ENCODE assay signal across 17 mouse cellular contexts in genomic region chr5:43845646-43846045, GRCm38 (mm10). TPM values are rescaled to one million over a fixed set of nuclear protein-coding genes. Genes with fewer than 3 reads are reported as not detected.
DNase-seq lines count a peak whose midpoint lies in the region; ATAC-seq lines count a peak whose summit lies in the region.
"Had no signal": no experiment of that assay in that cellular context is flagged by ENCODE, and none has a peak within 500 bp of the region (broad histone marks: within the 10 kb centered on the region; RNA-seq: fewer than 3 reads in every experiment).

No protein-coding gene starts in this region.

- H3K27ac ChIP-seq in embryonic facial prominence, embryonic 14.5 days (replicated peaks; ENCODE audit: low read depth, low read length), result no peak overlapping the region
- H3K27ac ChIP-seq in embryonic facial prominence, embryonic 10.5 days (replicated peaks), result no peak overlapping the region
- H3K27ac ChIP-seq in embryonic facial prominence, embryonic 15.5 days (replicated peaks), result no peak overlapping the region
- no peak overlapping the region for H3K27ac ChIP-seq in hindbrain, embryonic 13.5 days
- H3K27ac ChIP-seq: forebrain, embryonic 12.5 days; heart, embryonic 13.5 days had no signal

- WGBS in embryonic facial prominence, embryonic 14.5 days, result 38% methylated on average over 1 of the region's 1 CpGs
- 66% methylated on average over 1 of the region's 1 CpGs for WGBS in embryonic facial prominence, embryonic 10.5 days
- 47% methylated on average over 1 of the region's 1 CpGs for WGBS in embryonic facial prominence, embryonic 15.5 days
- WGBS in hindbrain, embryonic 13.5 days, result 67% methylated on average over 1 of the region's 1 CpGs

- 0 out of 2 replicates have a peak, but pooled peaks have one; percentile 9 for ATAC-seq in embryonic facial prominence, embryonic 14.5 days (ENCODE audit: low read depth)
- ATAC-seq in embryonic facial prominence, embryonic 15.5 days (ENCODE audit: insufficient number of reproducible peaks, low FRiP score, low TSS enrichment, low read depth), result 0 out of 2 replicates have a peak, but pooled peaks have one; percentile 39
- ATAC-seq in hindbrain, embryonic 13.5 days (ENCODE audit: low FRiP score), result no peak
- ATAC-seq: forebrain, postnatal 0 days; hindbrain, embryonic 16.5 days; inflammation-experienced regulatory T-cells, adult 6 months had no signal

- intact Hi-C loops in left cerebral cortex, postnatal 10 days (cut with DNase I), result loop anchor here (5.0 kb wide), 1 partner anchor 37 kb away; no protein-coding TSS in a partner anchor

- DNase-seq in embryonic facial prominence, embryonic 14.5 days (ENCODE audit: low spot score), result no peak
- no peak for DNase-seq in embryonic facial prominence, embryonic 10.5 days (ENCODE audit: low spot score)
- peak; percentile 40 to 46 for DNase-seq in spleen, adult 18-20 months
- DNase-seq in spleen, adult 12 weeks (ENCODE audit: low spot score), result no peak
- peak; percentile 75 to 78 for DNase-seq in spleen, postnatal 36 days (ENCODE audit: low spot score in 2 of 2)
- no peak for DNase-seq in left cerebral cortex, postnatal 10 days (ENCODE audit: extremely low spot score in 1 of 2, low spot score in 2 of 2)
- DNase-seq: adrenal gland, adult 2 months; adrenal gland, postnatal 25 days; forebrain, postnatal 0 days had no signal

- H3K4me2 ChIP-seq in embryonic facial prominence, embryonic 14.5 days (ENCODE audit: low read depth, low read length), result no peak overlapping the region
- H3K4me2 ChIP-seq in embryonic facial prominence, embryonic 15.5 days (replicated peaks), result no peak overlapping the region
- no peak overlapping the region for H3K4me2 ChIP-seq in hindbrain, embryonic 13.5 days
- H3K4me2 ChIP-seq: forebrain, embryonic 12.5 days; heart, embryonic 13.5 days had no signal

- no peaks in the 10 kb centered on the region for H3K27me3 ChIP-seq in embryonic facial prominence, embryonic 14.5 days (replicated peaks; ENCODE audit: control insufficient read depth, insufficient read depth, low read length)
- H3K27me3 ChIP-seq in embryonic facial prominence, embryonic 10.5 days (replicated peaks; ENCODE audit: low read depth, poor library complexity, severe bottlenecking), result no peaks in the 10 kb centered on the region
- H3K27me3 ChIP-seq in embryonic facial prominence, embryonic 15.5 days, result no peaks in the 10 kb centered on the region
- H3K27me3 ChIP-seq in hindbrain, embryonic 13.5 days, result no peaks in the 10 kb centered on the region
- H3K27me3 ChIP-seq: forebrain, embryonic 12.5 days; heart, embryonic 13.5 days had no signal

- no peak overlapping the region for H3K9ac ChIP-seq in embryonic facial prominence, embryonic 14.5 days (ENCODE audit: low read depth, low read length)
- H3K9ac ChIP-seq in embryonic facial prominence, embryonic 15.5 days, result no peak overlapping the region
- H3K9ac ChIP-seq in hindbrain, embryonic 13.5 days, result no peak overlapping the region
- H3K9ac ChIP-seq: forebrain, embryonic 12.5 days; forebrain, postnatal 0 days; heart, embryonic 13.5 days had no signal

- no peaks in the 10 kb centered on the region for H3K36me3 ChIP-seq in embryonic facial prominence, embryonic 14.5 days (ENCODE audit: control insufficient read depth, insufficient read depth, low read length)
- no peaks in the 10 kb centered on the region for H3K36me3 ChIP-seq in embryonic facial prominence, embryonic 10.5 days (replicated peaks)
- no peaks in the 10 kb centered on the region for H3K36me3 ChIP-seq in embryonic facial prominence, embryonic 15.5 days
- no peaks in the 10 kb centered on the region for H3K36me3 ChIP-seq in hindbrain, embryonic 13.5 days
- H3K36me3 ChIP-seq: forebrain, embryonic 12.5 days; heart, embryonic 13.5 days had no signal

- H3K4me3 ChIP-seq in embryonic facial prominence, embryonic 14.5 days (ENCODE audit: low read depth, low read length), result no peak overlapping the region
- H3K4me3 ChIP-seq in embryonic facial prominence, embryonic 10.5 days, result no peak overlapping the region
- no peak overlapping the region for H3K4me3 ChIP-seq in embryonic facial prominence, embryonic 15.5 days (replicated peaks)
- no peak overlapping the region for H3K4me3 ChIP-seq in hindbrain, embryonic 13.5 days
- H3K4me3 ChIP-seq: forebrain, embryonic 12.5 days; heart, embryonic 13.5 days had no signal

- H3K4me1 ChIP-seq in embryonic facial prominence, embryonic 14.5 days (ENCODE audit: control insufficient read depth, insufficient read depth, low read length), result no peaks in the 10 kb centered on the region
- H3K4me1 ChIP-seq in embryonic facial prominence, embryonic 10.5 days, result peaks cover 12% of the 10 kb centered on the region
- H3K4me1 ChIP-seq in embryonic facial prominence, embryonic 15.5 days, result no peaks in the 10 kb centered on the region
- 0 out of 2 replicates have a peak, but pooled peaks cover 4% of the 10 kb centered on the region for H3K4me1 ChIP-seq in hindbrain, embryonic 13.5 days (replicated peaks)
- H3K4me1 ChIP-seq: forebrain, embryonic 12.5 days; heart, embryonic 13.5 days had no signal

- peaks cover 7% of the 10 kb centered on the region for H3K9me3 ChIP-seq in embryonic facial prominence, embryonic 14.5 days (ENCODE audit: control insufficient read depth, low read length)
- 0 out of 2 replicates have a peak, but pooled peaks cover 4% of the 10 kb centered on the region for H3K9me3 ChIP-seq in embryonic facial prominence, embryonic 10.5 days
- H3K9me3 ChIP-seq in embryonic facial prominence, embryonic 15.5 days (replicated peaks), result no peaks in the 10 kb centered on the region
- no peaks in the 10 kb centered on the region for H3K9me3 ChIP-seq in hindbrain, embryonic 13.5 days
- H3K9me3 ChIP-seq: forebrain, embryonic 12.5 days had no signal

RNA-seq across cellular contexts. Expression of gene Cd38, which starts 22.7 kb away (rescaled TPM):
- polyA plus RNA-seq in embryonic facial prominence, embryonic 14.5 days (2014; fragmentation: Nextera tagmentation; extraction: Ambion mirVana), result 7.8 and 9.1 TPM in 2 replicates
- 7.0 and 7.7 TPM in 2 replicates for polyA plus RNA-seq in embryonic facial prominence, embryonic 10.5 days (2016; fragmentation: Nextera tagmentation; extraction: Ambion mirVana)
- 5.3 and 6.5 TPM in 2 replicates for polyA plus RNA-seq in embryonic facial prominence, embryonic 15.5 days (2015; fragmentation: Nextera tagmentation; extraction: Ambion mirVana)
- 1 to 10 TPM; 3.2 to 3.5 TPM for total RNA-seq in left cerebral cortex, postnatal 10 days (2021)
- 4.1 and 4.6 TPM in 2 replicates for polyA plus RNA-seq in hindbrain, embryonic 13.5 days (2015; fragmentation: Nextera tagmentation; extraction: Ambion mirVana)

RNA-seq across cellular contexts. Expression of gene Fbxl5, which starts 24.2 kb away (rescaled TPM):
- polyA plus RNA-seq in embryonic facial prominence, embryonic 14.5 days (2014; fragmentation: Nextera tagmentation; extraction: Ambion mirVana), result 61.6 and 64.1 TPM in 2 replicates
- 52.3 and 52.7 TPM in 2 replicates for polyA plus RNA-seq in embryonic facial prominence, embryonic 10.5 days (2016; fragmentation: Nextera tagmentation; extraction: Ambion mirVana)
- polyA plus RNA-seq in embryonic facial prominence, embryonic 15.5 days (2015; fragmentation: Nextera tagmentation; extraction: Ambion mirVana), result 54.7 and 55.3 TPM in 2 replicates
- 10 to 100 TPM; 82.9 TPM for total RNA-seq in left cerebral cortex, postnatal 10 days (2021)
- polyA plus RNA-seq in hindbrain, embryonic 13.5 days (2015; fragmentation: Nextera tagmentation; extraction: Ambion mirVana), result 69.7 and 70.5 TPM in 2 replicates

RNA-seq across cellular contexts. Expression of gene Bst1, which starts 27.0 kb away (rescaled TPM):
- polyA plus RNA-seq in embryonic facial prominence, embryonic 14.5 days (2014; fragmentation: Nextera tagmentation; extraction: Ambion mirVana), result 0.14 and 0.47 TPM in 2 replicates
- 0.17 TPM in 1 of 2 replicates, not detected in the other for polyA plus RNA-seq in embryonic facial prominence, embryonic 10.5 days (2016; fragmentation: Nextera tagmentation; extraction: Ambion mirVana)
- 0.70 and 1.6 TPM in 2 replicates for polyA plus RNA-seq in embryonic facial prominence, embryonic 15.5 days (2015; fragmentation: Nextera tagmentation; extraction: Ambion mirVana)
- not detected for total RNA-seq in left cerebral cortex, postnatal 10 days (2021)
- not detected in 2 replicates for polyA plus RNA-seq in hindbrain, embryonic 13.5 days (2015; fragmentation: Nextera tagmentation; extraction: Ambion mirVana)
- total RNA-seq: gastrocnemius, adult 18-20 months had no signal
- polyA plus RNA-seq: forebrain, embryonic 12.5 days; hindbrain, embryonic 11.5 days; hindbrain, embryonic 16.5 days had no signal

Comparison
In these comparisons a context has a peak if more than half of its experiments do, and no peak if none do; other contexts are left out.
1. DNase-seq: peak in spleen, adult 18-20 months (2 of 2) and spleen, postnatal 36 days (2 of 2); none in embryonic facial prominence, embryonic 14.5 days (single experiment), embryonic facial prominence, embryonic 10.5 days (single experiment), spleen, adult 12 weeks (single experiment) and left cerebral cortex, postnatal 10 days (0 of 2).